Mouse (Mus musculus): ENCODE results near the gene Zfp941. TPM values are rescaled to one million over a fixed set of nuclear protein-coding genes. Genes with fewer than 3 reads are reported as not detected.
"Not testable (repeated sequence)": the region's sequence is repeated elsewhere in the genome, so short reads cannot be mapped to it uniquely, and the experiment has no call there.

The Zfp941 gene
- total RNA-seq, 2 experiments from 2014 or later, result 23.3 to 29.6 TPM

- DNase-seq (ENCODE audit: low spot score in 2 of 2), result no peak
Measured at GRCm38 (mm10) chr7:140787406-140788052, 34.4 kb downstream of the Zfp941 start, which contains the start of gene Syce1. TSS of gene Syce1 (minus strand) at chr7:140787852.

GRCm38 (mm10) chr7:140780548-140780947 is 41.4 kb downstream of the Zfp941 start:
- no peak for DNase-seq (ENCODE audit: low spot score in 2 of 2)

- no peak for DNase-seq (ENCODE audit: low spot score in 2 of 2)
Measured at GRCm38 (mm10) chr7:140765888-140766739, 55.9 kb downstream of the Zfp941 start.

- not testable (repeated sequence) for DNase-seq (ENCODE audit: low spot score in 2 of 2)
Measured at GRCm38 (mm10) chr7:140765391-140765790, 56.6 kb downstream of the Zfp941 start.

- DNase-seq (ENCODE audit: low spot score in 2 of 2), result no peak
Measured at GRCm38 (mm10) chr7:140763447-140764020, 58.4 kb downstream of the Zfp941 start, which contains the start of gene Cyp2e1. TSS of gene Cyp2e1 (plus strand) at chr7:140763739.

- DNase-seq (ENCODE audit: low spot score in 2 of 2), result no peak
Measured at GRCm38 (mm10) chr7:140760647-140761046, 61.3 kb downstream of the Zfp941 start.

Other genes with a start within 250 kb of the Zfp941 start
- gene Olfr46, start 220.9 kb downstream of the Zfp941 start, total RNA-seq (2021), result under 1 TPM; 0.05 to 0.07 TPM
- gene Olfr61, start 193.2 kb downstream of the Zfp941 start, total RNA-seq (2021), result not detected
- gene Olfr53, start 175.7 kb downstream of the Zfp941 start, total RNA-seq (2021), result not detected
- under 1 TPM; 0.05 to 0.07 TPM for gene Olfr539, start 162.2 kb downstream of the Zfp941 start, total RNA-seq (2021)
- not detected for gene Olfr45, start 140.2 kb downstream of the Zfp941 start, total RNA-seq (2021)
- gene Olfr541, start 124.9 kb downstream of the Zfp941 start, total RNA-seq (2021), result not detected
- gene Cyp2e1, start 58.4 kb downstream of the Zfp941 start, total RNA-seq (2021), result under 1 TPM in 1 of 2 experiments, not detected in 1; 0.33 TPM
- under 1 TPM in 1 of 2 experiments, not detected in 1; 0.77 TPM for gene Syce1, start 34.3 kb downstream of the Zfp941 start, total RNA-seq (2021)
- 1 to 10 TPM; 3.3 to 5.0 TPM for gene Urah, start 12.8 kb upstream of the Zfp941 start, total RNA-seq (2021)
- gene Scgb1c1, start 23.4 kb upstream of the Zfp941 start, total RNA-seq (2021), result not detected
- gene Odf3, start 25.6 kb upstream of the Zfp941 start, total RNA-seq (2021), result not detected
- 1 to 10 TPM; 1.2 to 1.7 TPM for gene Gm45785, start 34.2 kb upstream of the Zfp941 start, total RNA-seq (2021)
- gene Ric8a, start 34.8 kb upstream of the Zfp941 start, total RNA-seq (2021), result 10 to 100 TPM; 70.2 to 75.0 TPM
- 10 to 100 TPM; 23.1 to 24.5 TPM for gene Bet1l, start 35.4 kb upstream of the Zfp941 start, total RNA-seq (2021)
- 100 to 1,000 TPM; 110 to 114 TPM for gene Psmd13, start 59.8 kb upstream of the Zfp941 start, total RNA-seq (2021)
- 10 to 100 TPM; 78.0 to 80.3 TPM for gene Sirt3, start 60.1 kb upstream of the Zfp941 start, total RNA-seq (2021)
- gene Cox8b, start 78.3 kb upstream of the Zfp941 start, total RNA-seq (2021), result 1 to 10 TPM; 1.6 to 1.7 TPM
- under 1 TPM; 0.47 to 0.51 TPM for gene Nlrp6, start 98.7 kb upstream of the Zfp941 start, total RNA-seq (2021)
- 1 to 10 TPM; 4.4 to 6.7 TPM for gene Pgghg, start 119.2 kb upstream of the Zfp941 start, total RNA-seq (2021)
- gene Ifitm5, start 128.1 kb upstream of the Zfp941 start, total RNA-seq (2021), result not detected
- gene Gm45717, start 133.8 kb upstream of the Zfp941 start, total RNA-seq (2021), result not detected
- 10 to 100 TPM; 13.3 to 16.1 TPM for gene Ifitm2, start 133.8 kb upstream of the Zfp941 start, total RNA-seq (2021)
- 1 to 10 TPM; 2.0 to 3.4 TPM for gene Ifitm1, start 145.0 kb upstream of the Zfp941 start, total RNA-seq (2021)
- 10 to 100 TPM; 12.9 to 13.6 TPM for gene Ifitm3, start 188.6 kb upstream of the Zfp941 start, total RNA-seq (2021)
- under 1 TPM in 1 of 2 experiments, not detected in 1; 0.61 TPM for gene Ifitm6, start 195.7 kb upstream of the Zfp941 start, total RNA-seq (2021)
- not detected for gene Gm17387, start 207.0 kb upstream of the Zfp941 start, total RNA-seq (2021)
- gene B4galnt4, start 238.9 kb upstream of the Zfp941 start, total RNA-seq (2021), result 10 to 100 TPM; 85.9 to 86.1 TPM